Mouse (Mus musculus) urinary bladder, postnatal 36 days (tissue): ENCODE measurements around the gene Ifnar2.

Experiments
- DNase-seq, 2 experiments: peaks; one replicate each; pipeline ENCODE4 v3.0.0; 2022; ENCODE audit warnings: low spot score in 2 of 2, mixed read lengths in 1 of 2

The Ifnar2 gene

GRCm38 (mm10) chr16:91391421-91391820 lies 18.8 kb downstream of the Ifnar2 start, which contains the start of gene Gm21970:
Gene Gm21970 (plus strand): TSS chr16:91391721.
- no peak for DNase-seq

DNA sequence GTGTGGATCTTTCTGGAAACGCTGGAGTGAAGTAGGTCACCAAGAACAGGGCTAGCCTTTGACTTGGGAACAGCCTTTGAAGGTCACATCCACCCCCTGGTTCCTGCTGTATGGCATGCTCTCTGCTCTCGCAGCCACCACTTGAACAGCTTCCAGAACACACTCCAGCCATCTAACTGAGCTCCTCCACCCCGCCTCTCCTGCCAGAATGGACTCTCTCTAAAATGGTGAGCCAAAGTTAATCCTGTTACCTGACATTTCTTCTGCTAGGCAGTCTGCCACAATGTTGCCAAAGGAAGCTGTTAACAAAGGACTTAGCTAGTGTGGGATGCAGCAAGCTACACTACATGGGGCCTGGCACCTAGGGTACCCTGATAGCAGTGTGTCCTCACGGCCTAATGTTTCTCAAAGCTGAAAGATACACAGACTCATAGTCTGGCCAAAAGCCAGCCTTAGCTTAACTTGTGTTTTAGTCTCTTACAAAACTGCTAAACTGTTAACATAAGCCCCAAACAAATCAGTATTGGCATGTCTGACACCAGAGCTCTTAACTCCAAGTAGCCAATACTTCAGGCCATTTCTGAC lies 22.3 kb downstream of the Ifnar2 start:
- no peak for DNase-seq

- DNase-seq = no peak
Measured at GRCm38 (mm10) chr16:91395633-91396392, 23.2 kb downstream of the Ifnar2 start.

GRCm38 (mm10) chr16:91396844-91397537 lies 24.4 kb downstream of the Ifnar2 start:
- no peak for DNase-seq

DNA sequence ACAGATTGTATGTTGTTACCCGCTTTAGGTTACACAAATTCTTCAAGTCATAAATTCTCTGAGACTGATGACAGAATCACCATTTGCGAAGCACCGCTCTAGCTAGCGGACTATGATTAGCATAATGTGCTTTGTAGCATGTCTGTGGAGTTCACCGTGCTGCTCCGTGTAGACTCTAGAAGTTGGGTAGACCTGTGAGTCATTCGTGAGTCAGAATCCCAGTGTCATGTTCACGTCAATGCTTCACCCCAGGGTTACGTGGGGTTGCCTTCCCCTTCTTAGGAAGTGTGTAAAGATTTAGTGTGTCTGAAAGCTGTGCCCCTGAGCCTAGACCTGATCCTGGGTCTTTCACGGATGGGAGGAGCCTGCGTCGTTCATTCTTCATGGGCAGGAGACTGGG lies 25.4 kb downstream of the Ifnar2 start:
- no peak for DNase-seq

- no peak for DNase-seq
Measured at GRCm38 (mm10) chr16:91398944-91399343, 26.4 kb downstream of the Ifnar2 start.

- no peak for DNase-seq
Measured at GRCm38 (mm10) chr16:91401569-91402165, 29.1 kb downstream of the Ifnar2 start.

DNA sequence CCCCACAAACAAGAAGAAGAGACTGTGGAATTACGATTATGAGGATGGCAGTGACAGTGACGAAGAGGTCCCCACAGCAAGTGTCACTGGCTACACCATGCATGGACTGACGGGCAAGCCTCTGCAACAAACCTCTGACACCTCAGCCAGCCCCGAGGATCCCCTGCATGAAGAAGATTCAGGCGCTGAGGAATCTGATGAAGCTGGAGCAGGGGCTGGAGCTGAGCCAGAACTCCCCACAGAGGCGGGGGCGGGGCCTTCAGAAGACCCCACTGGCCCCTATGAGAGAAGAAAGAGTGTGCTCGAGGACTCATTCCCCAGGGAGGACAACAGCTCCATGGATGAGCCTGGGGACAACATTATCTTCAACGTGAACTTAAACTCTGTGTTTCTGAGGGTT lies 31.2 kb downstream of the Ifnar2 start:
- no peak for DNase-seq

DNA sequence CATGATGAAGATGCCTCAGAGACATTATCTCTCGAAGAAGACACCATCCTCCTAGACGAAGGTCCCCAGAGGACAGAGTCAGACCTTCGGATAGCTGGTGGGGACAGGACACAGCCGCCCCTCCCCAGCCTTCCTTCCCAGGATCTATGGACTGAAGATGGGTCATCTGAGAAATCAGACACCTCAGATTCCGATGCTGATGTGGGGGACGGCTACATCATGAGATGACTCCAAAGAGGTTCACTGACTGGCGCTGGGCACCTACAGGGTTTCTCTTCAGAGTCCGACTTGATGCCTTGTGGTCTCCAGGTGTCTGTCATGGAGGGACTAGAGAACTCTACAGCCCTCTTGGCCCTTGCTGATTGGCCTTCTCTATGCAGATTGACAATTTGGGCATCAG lies 31.6 kb downstream of the Ifnar2 start:
- DNase-seq = no peak

DNA sequence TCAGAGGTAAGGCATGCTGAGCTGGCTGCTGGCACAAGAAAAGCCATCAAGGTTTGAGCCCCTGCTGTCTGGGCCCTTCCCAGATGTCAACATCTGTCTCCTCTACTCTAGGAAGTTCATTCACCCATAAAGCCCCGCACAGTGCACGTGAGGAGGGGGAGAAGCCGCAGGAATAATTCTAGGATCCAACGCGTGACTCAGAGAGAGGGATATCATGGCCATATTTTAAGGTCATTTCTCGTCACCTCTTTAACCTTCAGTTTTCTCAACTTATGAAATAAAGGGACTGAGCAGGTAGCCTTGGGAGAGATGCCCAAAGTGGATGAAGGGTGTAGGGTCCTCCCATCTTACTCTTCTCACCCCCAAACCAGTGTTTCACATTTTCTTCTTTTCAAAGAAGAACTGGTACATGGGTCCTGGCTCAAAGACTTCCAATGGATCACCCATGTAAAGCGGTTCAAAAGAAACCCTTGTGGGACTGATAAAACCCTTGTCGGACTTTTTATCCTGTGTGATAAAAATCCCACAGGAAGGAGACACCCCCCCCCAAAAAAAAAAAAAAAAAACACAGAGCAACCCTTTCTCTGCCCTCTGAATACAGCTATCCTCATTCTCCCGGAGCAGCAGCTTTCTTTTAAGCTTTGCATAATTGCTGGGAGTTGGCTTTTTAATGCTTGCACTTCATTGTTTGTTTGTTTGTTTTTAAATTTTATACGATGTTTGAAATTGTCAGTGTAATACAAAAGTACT lies 32.4 kb downstream of the Ifnar2 start:
- no peak for DNase-seq

DNA sequence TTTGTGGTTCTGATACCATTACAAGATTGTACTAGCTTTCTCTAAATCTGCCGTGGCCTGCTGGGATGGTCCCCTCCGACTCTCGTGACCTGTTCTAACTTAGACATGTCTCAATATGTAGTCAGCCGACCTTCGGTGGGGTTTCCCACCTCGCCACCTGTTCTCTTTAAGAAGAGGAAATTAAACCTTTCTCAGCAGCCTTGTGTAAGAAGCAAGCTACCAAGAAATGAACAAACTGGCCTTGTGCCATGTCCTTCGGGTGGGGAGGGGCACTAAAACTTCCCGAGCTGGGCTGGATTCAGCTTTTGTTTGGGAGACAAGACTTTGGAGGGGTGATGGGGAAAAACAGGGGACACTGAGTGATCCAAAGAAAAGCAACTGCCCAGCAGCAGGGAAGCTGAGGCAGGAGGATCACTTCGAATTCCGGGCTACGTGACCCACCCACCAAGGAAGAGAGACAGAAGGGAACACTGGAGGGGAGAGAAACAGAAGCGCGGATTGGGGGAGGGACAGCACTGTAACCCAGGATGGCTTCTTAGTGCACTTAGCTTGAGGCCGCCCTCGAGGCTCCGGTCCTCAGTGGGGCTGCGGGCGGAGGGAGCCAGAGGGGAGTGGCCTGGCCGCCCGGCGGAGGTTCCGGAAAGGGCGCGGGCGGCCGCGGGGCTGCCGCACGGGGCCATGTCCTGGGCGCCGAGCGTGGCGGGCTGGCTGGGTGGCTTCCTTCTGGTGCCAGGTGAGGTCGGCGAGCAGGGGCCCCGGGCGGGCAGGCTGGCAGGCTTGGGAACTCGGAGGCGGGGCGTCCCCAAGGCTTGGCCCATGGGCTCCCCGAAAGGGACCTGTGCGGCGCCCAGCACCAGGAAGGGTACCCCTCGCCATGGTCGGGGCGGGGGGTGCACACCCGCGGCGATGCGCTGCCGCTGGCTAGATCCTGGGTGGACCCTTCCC lies 33.3 kb downstream of the Ifnar2 start, which contains the start of gene Il10rb:
TSS of gene Il10rb (plus strand) at position 525 of the 945 bp plus-strand sequence.
- peak; percentile 72 to 78 for DNase-seq

DNA sequence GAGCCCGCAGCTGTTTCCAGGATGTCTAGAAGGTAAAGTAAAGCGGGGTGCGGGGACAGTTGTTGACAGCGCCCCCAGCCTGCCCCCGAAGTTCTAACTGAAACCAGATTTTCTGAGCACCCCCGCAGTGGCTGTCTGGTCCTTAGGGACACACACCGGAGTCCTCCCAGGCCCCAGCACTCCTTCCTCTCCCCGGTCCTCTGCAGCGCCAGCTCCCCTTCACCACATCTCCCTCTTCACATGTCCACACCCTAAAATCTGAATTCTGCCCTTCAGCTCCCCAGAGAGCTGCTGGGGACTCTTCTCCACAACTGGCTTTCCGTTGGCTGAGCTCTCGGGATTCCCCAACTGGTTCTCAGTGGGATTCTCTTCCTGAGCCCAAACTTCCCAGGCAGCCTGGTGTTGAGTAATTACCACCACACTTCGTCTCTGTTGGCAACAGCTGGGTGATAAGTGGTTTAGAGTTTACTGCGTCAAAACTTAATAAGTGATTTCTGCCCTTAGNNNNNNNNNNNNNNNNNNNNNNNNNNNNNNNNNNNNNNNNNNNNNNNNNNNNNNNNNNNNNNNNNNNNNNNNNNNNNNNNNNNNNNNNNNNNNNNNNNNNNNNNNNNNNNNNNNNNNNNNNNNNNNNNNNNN lies 34.1 kb downstream of the Ifnar2 start:
- peak; percentile 35 to 55 for DNase-seq

GRCm38 (mm10) chr16:91413102-91413844 lies 40.7 kb downstream of the Ifnar2 start:
- DNase-seq = no peak

DNA sequence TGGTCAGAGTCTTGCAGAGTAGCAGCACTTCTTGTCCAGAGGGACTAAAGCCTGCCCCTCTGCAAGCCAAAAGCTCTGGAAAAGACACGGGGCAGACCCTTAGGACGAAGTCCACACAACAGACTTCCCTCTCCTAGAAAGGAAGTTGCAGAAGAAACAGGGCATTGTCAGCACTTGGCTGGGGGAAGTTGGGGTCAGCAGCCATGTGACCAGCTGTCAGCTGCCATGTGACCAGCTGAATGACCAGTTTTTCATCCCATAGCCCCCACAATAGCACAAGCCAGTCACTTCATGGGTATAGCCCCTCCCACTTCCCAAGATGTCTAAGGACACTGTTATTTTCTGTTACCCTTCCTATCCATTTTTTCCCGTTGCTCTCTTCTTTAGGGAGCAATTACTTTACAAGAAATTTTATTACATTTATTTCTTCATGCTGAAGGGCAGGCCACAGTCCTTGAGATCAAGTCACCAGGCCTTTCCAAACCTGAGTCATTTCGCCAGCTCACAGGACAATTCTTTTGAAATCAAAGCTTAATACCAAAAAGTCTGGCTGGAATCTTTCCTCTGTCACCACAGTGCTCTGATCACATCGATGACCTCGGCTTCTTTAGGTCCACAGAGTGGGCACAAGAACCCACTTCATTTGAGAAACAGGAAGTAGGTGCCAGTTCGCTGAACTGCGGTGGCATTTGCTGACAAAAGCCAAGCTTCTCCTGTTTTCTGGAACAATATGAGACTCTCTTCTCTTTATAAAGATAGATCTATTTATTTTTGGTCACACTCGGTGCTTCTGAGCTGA lies 43.0 kb downstream of the Ifnar2 start:
- DNase-seq = no peak

DNA sequence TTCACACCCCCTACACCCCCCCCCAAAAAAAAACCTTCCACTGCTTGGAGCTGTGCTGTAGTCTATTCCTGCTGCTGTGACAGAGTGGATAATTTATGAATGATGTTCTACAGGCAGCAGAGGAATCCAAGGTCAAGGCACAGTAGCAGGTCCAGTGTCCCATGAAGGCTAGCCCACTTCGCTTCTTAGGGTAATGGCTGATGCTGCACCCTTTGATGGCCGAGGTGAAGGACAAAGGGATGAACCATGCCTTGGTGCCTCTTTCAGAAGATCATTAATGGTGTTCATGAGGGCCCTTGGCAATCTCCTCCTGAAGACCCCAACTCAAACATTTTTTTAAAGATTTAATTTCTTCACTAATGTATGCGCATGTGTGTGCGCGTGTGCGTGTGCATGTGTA lies 43.8 kb downstream of the Ifnar2 start:
- no peak for DNase-seq

- DNase-seq = no peak
Measured at GRCm38 (mm10) chr16:91416938-91417337, 44.4 kb downstream of the Ifnar2 start.

DNA sequence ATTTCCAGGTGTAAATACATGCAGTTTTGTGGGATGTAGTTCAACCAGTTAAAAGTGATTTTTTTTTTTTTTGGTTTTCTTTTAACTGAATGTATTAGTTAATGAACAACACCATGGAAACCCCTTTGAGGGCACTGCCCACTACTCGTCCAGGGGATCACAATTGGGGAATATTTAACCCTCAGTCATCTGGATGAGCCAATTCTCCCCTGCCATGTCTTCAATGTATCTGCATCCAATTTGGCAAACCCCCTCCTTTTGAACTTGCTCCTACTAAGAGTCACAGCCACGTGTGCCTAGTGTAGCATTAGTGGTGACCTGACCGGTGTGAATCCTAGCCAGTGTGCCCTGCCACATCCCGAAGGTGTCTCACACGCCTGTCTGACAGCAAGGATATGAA lies 45.9 kb downstream of the Ifnar2 start:
- no peak for DNase-seq

DNA sequence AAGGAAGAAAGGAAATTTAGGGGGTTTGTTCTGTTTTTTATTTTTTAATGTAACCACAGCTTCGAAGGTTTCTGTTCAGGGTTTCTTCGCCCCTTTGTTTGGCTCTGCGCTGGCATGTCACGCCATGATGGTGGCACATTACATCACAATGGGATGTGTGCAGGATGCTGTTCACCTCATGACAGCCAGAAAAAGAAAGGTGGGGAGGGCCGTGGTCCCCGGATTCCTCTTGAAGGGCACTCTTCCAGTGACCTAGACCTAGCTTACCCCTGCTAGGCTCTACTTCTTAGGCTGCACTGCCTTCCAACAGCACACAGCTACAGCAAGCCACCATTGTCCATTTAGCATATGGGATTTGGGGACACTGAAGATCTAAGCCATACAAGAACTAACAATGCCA lies 53.2 kb downstream of the Ifnar2 start:
- DNase-seq = no peak
